Mouse (Mus musculus) brown adipose tissue, adult 24 weeks (tissue): ENCODE data around the gene Apmap. TPM values are rescaled to one million over a fixed set of nuclear protein-coding genes. Genes with fewer than 3 reads are reported as not detected.

Source experiments
- H3K27ac ChIP-seq: fragments of 200-500 bp; replicated peaks from 2 replicates; pipeline ENCODE4 v1.5.1; 2012; ENCODE audit warnings: low read depth, mild to moderate bottlenecking, low read length
- H3K4me1 ChIP-seq: fragments of 200-500 bp; 2 replicates; pipeline ENCODE4 v1.6.1; 2012; ENCODE audit warnings: low read length, mixed read lengths; ENCODE audit not compliant: control insufficient read depth, insufficient read depth, insufficient read length
- H3K4me3 ChIP-seq: fragments of 200-500 bp; 2 replicates; pipeline ENCODE4 v1.5.1; 2012; ENCODE audit warnings: low read depth, mild to moderate bottlenecking, low read length, moderate library complexity; ENCODE audit not compliant: insufficient read depth
- polyA plus RNA-seq: library from polyadenylated mRNA; stranded (reverse); fragments of >200 nt; gene quantifications from 2 replicates; pipeline ENCODE4 v1.2.4, GENCODE M21; 2012; ENCODE audit not compliant: missing spikeins, insufficient read depth, insufficient read length

Apmap gene
- 125 and 136 TPM in 2 replicates for polyA plus RNA-seq

- H3K4me3 ChIP-seq: peak within 1 kb of the TSS; percentile 94
- H3K27ac ChIP-seq: peak within 1 kb of the TSS; percentile 67
- 0 out of 2 replicates have a peak, but pooled peaks cover 2% of the 10 kb centered on the region for H3K4me1 ChIP-seq
Measured at GRCm38 (mm10) chr2:150608087-150608799, at the start of gene Apmap. Apmap (minus strand) TSS chr2:150608567.

GRCm38 (mm10) chr2:150656975-150657768, 48.8 kb upstream of the Apmap start:
- Histone ChIP-seq H3K4me1 (peaks cover 9% of the 10 kb centered on the region; the same call in 1 of the 2 replicates), H3K4me3 (no peak overlapping the region), H3K27ac (no peak overlapping the region)

GRCm38 (mm10) chr2:150656112-150656511, 47.7 kb upstream of the Apmap start:
- no peak overlapping the region for H3K27ac ChIP-seq
- H3K4me1 ChIP-seq: peaks cover 4% of the 10 kb centered on the region; the same call in 1 of the 2 replicates
- no peak overlapping the region for H3K4me3 ChIP-seq

GRCm38 (mm10) chr2:150655290-150655689, 46.9 kb upstream of the Apmap start:
- Histone ChIP-seq H3K4me1 (peaks cover 8% of the 10 kb centered on the region), H3K27ac (no peak overlapping the region)

GRCm38 (mm10) chr2:150654814-150655213, 46.4 kb upstream of the Apmap start:
- Histone ChIP-seq H3K4me1 (peaks cover 5% of the 10 kb centered on the region), H3K27ac (no peak overlapping the region), H3K4me3 (no peak overlapping the region)

More at GRCm38 (mm10) chr2:150655290-150655689, 46.9 kb upstream of the Apmap start:
- H3K4me3 ChIP-seq: no peak overlapping the region

- Histone ChIP-seq H3K4me3 (no peak overlapping the region), H3K4me1 (peaks cover 17% of the 10 kb centered on the region), H3K27ac (no peak overlapping the region)
Measured at GRCm38 (mm10) chr2:150651366-150651765, 43.0 kb upstream of the Apmap start.

GRCm38 (mm10) chr2:150650511-150651074, 42.2 kb upstream of the Apmap start:
- Histone ChIP-seq H3K4me3 (no peak overlapping the region), H3K4me1 (peaks cover 19% of the 10 kb centered on the region), H3K27ac (no peak overlapping the region)

GRCm38 (mm10) chr2:150648300-150648895, 40.0 kb upstream of the Apmap start:
- Histone ChIP-seq H3K27ac (peak overlapping the region; percentile 72), H3K4me1 (peaks cover 20% of the 10 kb centered on the region)

GRCm38 (mm10) chr2:150647681-150648299, 39.4 kb upstream of the Apmap start:
- peaks cover 20% of the 10 kb centered on the region for H3K4me1 ChIP-seq
- peak overlapping the region; percentile 72 for H3K27ac ChIP-seq
- H3K4me3 ChIP-seq: no peak overlapping the region

More at GRCm38 (mm10) chr2:150648300-150648895, 40.0 kb upstream of the Apmap start:
- H3K4me3 ChIP-seq: no peak overlapping the region

- Histone ChIP-seq H3K4me1 (peaks cover 20% of the 10 kb centered on the region), H3K4me3 (no peak overlapping the region), H3K27ac (no peak overlapping the region)
Measured at GRCm38 (mm10) chr2:150646411-150647121, 38.2 kb upstream of the Apmap start.

- no peak overlapping the region for H3K4me3 ChIP-seq
- H3K27ac ChIP-seq: peak overlapping the region; percentile 60
- H3K4me1 ChIP-seq: peaks cover 15% of the 10 kb centered on the region; the same call in 1 of the 2 replicates
Measured at GRCm38 (mm10) chr2:150645225-150645624, 36.9 kb upstream of the Apmap start.

- Histone ChIP-seq H3K4me3 (no peak overlapping the region), H3K4me1 (peaks cover 7% of the 10 kb centered on the region; the same call in 1 of the 2 replicates), H3K27ac (0 out of 2 replicates have a peak overlapping the region, but pooled peaks have one; percentile 24)
Measured at GRCm38 (mm10) chr2:150643726-150644415, 35.5 kb upstream of the Apmap start.

- H3K27ac ChIP-seq: peak overlapping the region; percentile 46; the same call in 1 of the 2 replicates
- H3K4me1 ChIP-seq: peaks cover 5% of the 10 kb centered on the region; the same call in 1 of the 2 replicates
- no peak overlapping the region for H3K4me3 ChIP-seq
Measured at GRCm38 (mm10) chr2:150643166-150643565, 34.8 kb upstream of the Apmap start.
